Mouse (Mus musculus) olfactory bulb, adult 2 months (tissue): ENCODE results near the gene Abca1.

Experiments
- CTCF ChIP-seq: fragments of 200-500 bp; IDR thresholded peaks from 2 replicates; pipeline ENCODE4 v1.5.1; 2012; ENCODE audit warnings: low read depth, mild to moderate bottlenecking, low read length, moderate library complexity; ENCODE audit not compliant: insufficient read depth
- POLR2A ChIP-seq: fragments of 200-500 bp; IDR thresholded peaks from 2 replicates; pipeline ENCODE4 v1.6.1; 2012; ENCODE audit warnings: mild to moderate bottlenecking, low read depth, low read length, moderate library complexity; ENCODE audit not compliant: insufficient read depth

DNA sequence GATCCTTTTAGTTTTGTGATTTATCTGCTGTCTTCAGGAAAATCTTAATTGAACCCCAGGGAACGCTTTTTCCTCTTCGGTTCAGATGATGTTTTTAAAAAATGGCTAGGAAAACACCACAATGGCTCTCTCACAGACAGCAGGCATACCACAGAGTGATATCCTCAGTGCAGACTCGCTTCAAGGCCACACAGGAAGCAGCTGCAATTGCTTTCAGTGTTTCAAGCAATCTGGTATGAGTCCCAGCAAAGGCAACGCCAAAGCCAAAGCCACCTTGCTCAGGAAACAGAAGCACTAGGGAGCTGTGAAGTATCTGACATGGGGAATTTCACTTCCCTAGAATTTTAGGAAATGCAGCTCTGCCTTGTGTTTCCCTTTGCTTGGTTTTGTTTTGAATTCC lies 27.4 kb upstream of the Abca1 start:
- TF ChIP-seq CTCF (no peak), POLR2A (no peak)
